Mouse (Mus musculus) heart, postnatal 10 days (tissue): ENCODE measurements around the gene Cmtm3. TPM values are rescaled to one million over a fixed set of nuclear protein-coding genes. Genes with fewer than 3 reads are reported as not detected.
"Not testable (repeated sequence)": the region's sequence is repeated elsewhere in the genome, so short reads cannot be mapped to it uniquely, and the experiment has no call there.

Source experiments
- DNase-seq, 2 experiments: peaks; one replicate each; pipeline ENCODE4 v3.0.0; 2021
- intact Hi-C: fragments of 180-260 bp; cut with DNase I; formaldehyde crosslinking; loops from one replicate; pipeline ENCODE4 v1.15.1; 2025
- total RNA-seq, 2 experiments: library from RNA; stranded (reverse); gene quantifications; 2 replicates each; pipeline ENCODE4 v1.2.3; 2021

The Cmtm3 gene
- total RNA-seq, result 10 to 100 TPM; 45.9 to 52.0 TPM

DNA sequence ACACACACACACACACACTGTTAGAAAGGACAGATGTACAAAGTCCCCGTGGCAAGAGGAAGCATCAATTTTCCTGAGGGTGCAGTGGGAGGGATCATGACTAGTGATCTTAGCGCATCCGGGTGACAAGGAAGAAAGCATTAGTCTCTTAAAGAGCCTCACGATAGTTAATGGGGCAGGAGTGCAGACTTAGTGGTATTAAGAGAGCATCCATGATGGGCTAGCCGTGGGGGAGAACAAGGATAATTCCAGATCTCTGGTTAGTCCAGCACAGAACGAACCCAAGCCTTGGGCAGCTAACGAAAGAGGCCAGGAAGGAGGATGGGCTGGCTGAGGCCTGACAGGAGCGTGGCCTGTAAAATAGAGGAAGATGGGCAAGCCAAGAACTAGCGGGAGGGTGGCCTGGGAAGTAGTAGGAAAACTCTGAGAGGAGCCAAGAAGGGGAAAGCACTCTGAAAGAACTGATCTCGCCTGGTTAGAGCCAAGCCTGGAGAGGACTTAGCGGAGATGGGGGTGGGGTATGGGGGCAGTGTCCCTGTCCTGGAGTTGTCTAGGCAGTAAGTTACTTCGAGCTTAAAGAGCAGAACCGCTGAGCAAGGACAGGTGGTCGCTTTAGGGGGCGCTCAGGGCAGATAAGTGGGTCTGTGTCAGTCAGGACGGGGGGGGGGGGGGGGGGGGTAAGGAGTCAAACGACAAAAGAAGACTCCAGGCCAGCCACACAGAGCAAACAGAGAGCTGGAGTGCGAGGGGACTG is at the start of gene Cmtm3:
Gene Cmtm3, plus strand, starts transcription at position 182 of the 754 bp plus-strand sequence.
- peak; percentile 62 to 65 for DNase-seq
- intact Hi-C loops, result no loop called here

DNA sequence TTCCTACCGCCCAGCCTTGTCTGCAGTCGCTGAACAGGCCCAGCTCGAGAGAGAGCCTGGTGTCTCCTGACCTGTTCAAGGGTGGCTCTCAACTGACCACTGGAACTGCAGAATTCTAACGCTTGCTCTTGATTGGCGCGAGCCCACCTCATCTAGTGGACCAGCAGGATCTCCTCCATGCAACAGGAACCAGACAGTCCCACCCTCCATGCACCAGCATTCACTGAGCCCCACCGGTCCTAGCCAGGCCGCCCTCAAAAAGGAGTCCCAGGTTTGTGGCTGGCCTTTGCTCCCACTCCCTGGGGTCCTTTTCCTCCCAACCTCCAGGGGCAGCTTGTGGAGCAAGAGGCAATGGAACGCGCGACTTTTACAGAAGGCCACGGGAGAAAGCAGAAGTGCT is 46.1 kb upstream of the Cmtm3 start, which contains the start of gene Cmtm2a:
Gene Cmtm2a, minus strand, starts transcription at position 101 of the 400 bp plus-strand sequence.
- DNase-seq, intact Hi-C loops: not testable (repeated sequence)

DNA sequence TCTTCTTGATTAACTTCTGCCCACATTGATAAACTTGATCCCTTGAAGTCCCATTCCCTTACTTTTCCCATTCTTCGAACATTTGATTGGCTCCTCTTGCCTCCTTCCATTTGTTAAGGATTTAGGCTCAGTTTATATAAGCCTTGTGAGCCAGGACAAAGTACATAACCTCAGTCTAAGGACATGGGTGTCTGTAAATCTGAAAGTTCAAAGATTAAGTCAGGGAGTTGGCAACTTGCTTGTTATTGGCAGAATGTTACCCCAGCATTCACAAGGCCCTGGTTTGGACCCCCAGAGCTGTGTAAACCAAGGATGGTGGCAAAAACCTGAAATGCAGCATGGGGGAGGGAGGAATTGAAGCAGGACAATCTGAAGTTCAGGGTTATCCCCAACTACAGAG is 44.8 kb upstream of the Cmtm3 start:
- no peak for DNase-seq
- intact Hi-C loops, result no loop called here

DNA sequence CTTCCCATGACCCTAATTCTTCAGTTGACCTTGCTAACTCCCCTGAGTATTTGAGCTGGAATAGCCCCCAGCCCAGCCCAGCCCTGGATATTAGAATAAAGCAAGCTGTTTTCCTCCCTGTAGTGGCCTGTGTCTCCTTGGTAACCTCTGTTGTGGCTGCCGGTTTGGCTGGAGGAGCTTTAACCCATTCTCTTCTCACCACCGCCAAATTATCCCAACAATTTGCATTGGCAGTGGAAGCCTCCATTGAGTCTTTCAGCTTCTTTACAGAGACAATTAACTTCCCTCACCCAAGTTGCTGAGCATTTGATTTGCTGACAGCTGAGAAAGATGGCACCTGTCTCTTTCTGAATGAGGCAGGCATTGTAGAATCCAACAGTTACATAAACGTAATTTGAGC is 37.6 kb upstream of the Cmtm3 start:
- intact Hi-C loops, result not testable (repeated sequence)

DNA sequence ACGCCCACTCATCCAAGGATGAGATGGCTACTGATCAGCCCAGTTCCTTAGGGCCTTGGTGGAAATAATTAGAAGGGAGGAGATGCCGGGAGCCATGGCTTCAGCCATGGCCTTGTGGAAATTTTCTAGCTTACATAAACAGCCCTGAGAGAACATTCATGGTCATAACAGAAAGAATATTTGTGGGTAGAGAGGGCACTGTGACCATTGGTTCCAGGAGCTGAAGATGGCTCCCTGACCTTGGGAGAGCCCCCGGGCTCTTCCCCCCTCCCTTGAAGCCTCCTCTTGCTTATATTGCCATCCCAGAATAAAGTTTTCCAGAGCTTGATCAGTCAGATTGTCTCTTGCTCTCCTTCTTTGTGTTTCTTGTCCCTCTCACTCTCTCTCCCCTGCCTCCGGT is 36.7 kb upstream of the Cmtm3 start:
- DNase-seq, intact Hi-C loops: not testable (repeated sequence)

More for the DNA sequence above, 37.6 kb upstream of the Cmtm3 start:
- peak; percentile 41 to 53 for DNase-seq

DNA sequence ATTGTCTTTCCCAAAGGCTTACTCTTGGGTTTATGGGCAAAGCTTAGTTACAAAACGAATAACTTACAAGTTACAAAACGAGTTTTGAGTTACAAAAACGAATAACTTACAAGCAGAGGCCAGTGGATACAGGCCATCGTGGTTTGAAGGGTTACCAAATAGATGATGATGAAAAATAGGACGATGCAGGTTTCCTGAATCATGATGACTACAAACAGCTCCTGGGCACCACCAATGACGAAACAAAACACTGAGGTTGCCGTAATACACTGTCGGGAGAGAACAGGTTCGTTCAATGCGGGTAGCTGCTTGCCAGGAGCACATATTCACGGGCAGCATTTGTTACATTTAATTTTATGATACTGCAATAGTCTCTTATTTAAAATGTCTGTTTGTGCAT is 34.2 kb upstream of the Cmtm3 start:
- intact Hi-C loops, result no loop called here
- no peak for DNase-seq

DNA sequence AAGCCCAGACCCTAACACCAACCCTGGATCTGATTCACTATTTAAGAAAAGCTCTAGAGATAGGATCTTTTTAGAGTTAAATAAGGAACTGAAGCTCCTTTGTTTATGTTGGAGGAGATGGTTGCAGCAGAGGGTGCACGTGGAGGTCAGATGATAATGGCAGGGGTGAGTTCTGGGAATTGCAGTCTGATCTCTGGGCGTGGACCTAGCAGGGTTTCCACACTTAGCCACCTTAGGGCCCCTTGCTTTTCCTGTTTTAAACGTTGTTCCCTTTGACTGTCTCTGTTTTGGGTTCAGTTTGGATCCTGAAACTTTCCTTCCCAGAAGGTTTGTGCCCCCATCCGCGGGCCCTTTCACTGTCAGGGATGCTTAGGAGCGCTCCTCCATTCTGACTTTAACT is 30.9 kb upstream of the Cmtm3 start:
- DNase-seq, intact Hi-C loops: not testable (repeated sequence)

DNA sequence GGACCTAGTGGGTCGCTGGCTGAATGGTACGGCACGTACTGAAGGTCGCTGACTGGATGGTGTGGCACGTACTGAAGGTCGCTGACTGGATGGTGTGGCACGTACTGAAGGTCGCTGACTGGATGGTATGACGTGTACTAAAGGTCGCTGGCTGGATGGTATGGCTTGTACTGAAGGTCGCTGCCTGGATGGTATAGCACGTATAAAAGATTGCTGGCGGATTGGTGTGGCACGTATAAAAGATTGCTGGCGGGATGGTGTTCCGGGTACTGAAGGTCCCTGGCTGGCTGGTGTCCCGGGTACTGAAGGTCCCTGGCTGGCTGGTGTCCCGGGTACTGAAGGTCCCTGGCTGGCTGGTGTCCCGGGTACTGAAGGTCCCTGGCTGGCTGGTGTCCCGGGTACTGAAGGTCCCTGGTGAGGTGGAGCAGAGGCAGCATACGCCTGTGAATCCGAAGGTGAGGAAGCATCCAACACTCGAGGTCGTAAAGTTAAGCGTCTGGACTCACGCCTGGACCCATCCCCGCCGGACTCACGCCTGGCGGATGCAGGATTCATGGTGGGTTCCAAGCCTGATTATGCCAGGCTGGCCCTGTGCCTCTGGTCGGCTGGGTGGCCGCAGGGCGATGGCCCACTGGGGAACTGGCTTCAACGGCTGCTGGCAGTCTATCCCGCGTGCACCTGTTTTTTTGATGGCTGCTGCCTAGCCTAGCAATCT is 29.6 kb upstream of the Cmtm3 start, which contains the start of the genes Gm45711 and Cmtm1:
Gene Gm45711, minus strand, starts transcription at position 641 of the 715 bp plus-strand sequence.
Gene Cmtm1, minus strand, starts transcription at position 705 of the 715 bp plus-strand sequence.
- DNase-seq, result peak; percentile 34 to 47
- intact Hi-C loops, result not testable (repeated sequence)

DNA sequence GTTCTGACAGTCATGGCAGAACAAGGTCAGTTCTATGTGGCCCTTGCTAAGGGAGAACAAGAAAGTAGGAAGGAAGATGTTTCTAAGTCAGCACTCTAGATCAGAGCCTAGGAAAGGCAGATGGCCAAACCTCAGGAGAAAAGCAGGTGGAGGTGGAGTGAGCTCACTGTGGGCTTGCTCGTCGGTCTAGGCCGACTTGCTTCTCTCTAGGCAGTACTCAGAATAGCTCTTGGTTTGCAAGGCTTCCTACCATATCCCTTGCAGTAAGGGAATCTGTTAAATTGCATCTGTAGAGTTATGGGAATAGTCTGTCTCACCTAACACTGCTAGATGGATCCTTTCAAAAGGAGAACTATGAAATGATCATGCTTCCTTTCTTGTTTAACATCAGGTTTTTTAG is 27.2 kb upstream of the Cmtm3 start:
- DNase-seq, intact Hi-C loops: not testable (repeated sequence)

DNA sequence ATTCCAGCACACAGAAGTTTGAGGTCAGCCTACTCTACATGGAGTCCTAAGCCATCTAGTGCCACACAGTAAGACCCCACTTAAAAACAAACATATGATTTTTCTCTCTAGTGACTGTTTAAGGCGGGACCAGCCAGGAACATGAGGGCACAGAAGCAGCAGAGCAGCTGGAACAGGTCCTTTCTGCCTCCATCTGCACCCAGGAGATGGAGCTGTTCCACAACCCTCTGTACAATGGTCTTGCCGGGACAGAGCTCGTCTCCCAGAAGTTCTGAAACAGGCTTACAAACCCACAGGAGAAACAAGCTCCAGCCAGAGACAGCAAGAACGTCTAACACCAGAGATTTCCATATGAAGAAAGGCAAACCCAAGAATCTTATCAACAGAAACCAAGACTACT is 25.9 kb upstream of the Cmtm3 start:
- peak; percentile 41 to 47 for DNase-seq
- intact Hi-C loops, result no loop called here

DNA sequence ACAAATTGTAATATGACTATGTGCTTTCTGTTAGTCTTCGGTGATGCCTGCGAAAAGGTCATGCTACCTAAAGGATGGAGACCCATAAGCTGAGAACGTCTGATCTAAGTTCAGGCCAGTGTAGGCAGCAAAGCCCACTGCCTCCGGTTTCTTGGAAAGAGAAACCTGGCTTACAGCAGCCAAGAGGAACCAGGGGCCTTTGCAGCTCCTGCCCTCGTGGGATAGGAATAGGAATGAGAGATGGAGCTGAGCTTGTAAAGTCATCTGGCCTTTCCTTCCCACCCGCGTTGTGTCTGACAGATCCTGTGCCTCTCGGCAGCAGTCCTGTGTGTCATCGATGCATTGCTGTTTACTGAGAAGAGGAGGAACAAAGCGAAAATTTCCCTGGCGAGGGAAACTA is 17.9 kb upstream of the Cmtm3 start, which contains the start of gene Gm11020:
Gene Gm11020, plus strand, starts transcription at position 301 of the 400 bp plus-strand sequence.
- DNase-seq, intact Hi-C loops: not testable (repeated sequence)

DNA sequence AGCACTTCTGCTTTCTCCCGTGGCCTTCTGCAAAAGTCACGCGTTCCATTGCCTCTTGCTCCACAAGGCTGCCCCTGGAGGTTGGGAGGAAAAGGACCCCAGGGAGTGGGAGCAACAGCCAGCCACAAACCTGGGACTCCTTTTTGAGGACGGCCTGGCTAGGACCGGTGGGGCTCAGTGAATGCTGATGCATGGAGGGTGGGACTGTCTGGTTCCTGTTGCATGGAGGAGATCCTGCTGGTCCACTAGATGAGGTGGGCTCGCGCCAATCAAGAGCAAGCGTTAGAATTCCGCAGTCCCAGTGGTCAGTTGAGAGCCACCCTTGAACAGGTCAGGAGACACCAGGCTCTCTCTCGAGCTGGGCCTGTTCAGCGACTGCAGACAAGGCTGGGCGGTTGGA is 17.3 kb upstream of the Cmtm3 start, which contains the start of gene Cmtm2b:
Gene Cmtm2b, plus strand, starts transcription at position 301 of the 400 bp plus-strand sequence.
- intact Hi-C loops, DNase-seq: not testable (repeated sequence)

DNA sequence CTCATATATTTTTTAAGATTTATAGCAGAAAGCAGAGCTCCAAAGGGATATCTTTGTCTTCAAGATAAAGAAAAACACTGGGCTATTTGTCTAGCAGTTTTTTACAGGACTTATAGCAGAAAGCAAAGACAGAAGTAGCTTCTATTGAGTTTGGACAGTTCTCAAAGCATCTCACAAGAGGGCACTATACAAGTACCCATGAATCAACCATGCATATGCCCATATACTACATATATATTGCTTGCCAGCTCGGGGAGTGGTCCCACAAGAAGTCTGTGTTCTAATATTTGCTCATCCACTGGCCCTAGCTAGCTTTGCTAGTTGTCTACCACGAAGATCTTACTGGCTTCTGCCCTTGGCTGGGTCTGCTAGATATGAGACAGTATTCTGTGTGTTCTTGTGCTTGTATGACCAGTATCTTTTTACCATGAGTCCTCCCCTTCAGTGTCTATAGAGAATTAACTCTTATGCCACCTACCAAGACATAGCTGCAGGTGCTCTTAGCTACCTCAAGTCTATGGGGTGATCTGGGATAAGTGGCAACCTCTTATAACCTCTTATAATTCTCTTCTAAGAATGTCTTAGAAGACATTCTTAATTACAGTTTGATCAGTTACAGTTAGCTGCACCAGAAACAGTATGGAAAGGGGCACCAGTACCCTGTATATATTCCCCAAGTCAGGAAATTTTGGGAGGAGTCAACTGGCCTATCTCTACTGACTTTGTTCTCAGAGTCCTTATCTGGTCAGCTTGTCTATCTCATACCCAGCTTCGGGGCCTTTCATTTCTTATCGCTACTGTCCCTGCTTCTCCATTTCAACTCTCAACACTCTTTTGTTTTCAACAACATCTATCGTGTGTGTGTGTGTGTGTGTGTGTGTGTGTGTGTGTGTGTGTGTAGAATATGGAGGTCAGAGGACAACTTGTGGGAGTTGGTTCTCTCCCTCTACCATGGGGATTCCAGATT is 6.3 kb upstream of the Cmtm3 start:
- DNase-seq, result no peak
- intact Hi-C loops, result no loop called here

DNA sequence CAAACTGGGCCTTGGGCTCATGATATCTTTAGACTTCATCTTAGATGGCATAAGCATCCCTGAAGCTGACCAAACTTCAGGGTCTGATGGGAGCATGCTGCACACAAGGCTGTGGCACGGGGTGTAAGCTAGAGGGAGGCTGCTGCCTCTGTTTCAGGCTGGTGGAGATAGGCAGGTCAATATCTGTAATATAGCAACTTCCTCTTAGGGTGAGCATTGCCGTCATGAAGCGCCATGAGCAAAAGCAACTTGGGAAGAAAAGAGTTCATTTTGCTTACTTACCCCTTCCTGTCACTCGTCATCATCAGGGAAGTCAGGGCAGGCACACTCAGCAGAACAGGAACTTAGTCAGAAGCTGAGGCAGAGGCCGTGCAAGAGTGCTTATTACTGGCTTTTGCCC is 5.4 kb upstream of the Cmtm3 start:
- no peak for DNase-seq
- intact Hi-C loops, result no loop called here

DNA sequence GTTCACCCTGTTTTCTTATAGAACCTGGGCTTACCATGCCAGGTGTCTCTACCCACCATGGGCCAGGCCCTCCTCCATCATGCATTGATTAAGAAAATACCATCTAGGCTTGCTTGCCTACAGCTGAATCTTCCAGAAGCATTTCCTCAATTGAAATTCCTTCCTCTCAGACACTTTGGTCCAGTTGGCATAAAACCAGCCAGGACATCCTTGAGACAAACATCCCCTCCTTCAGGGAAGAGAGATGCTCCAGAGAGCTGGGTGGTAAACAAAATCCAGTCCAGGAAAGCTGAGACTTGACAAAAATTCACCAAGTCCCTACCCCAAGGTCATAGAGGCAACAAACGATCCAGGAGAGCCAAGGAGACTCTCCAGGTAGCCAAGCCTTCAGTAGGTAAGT is 5.0 kb upstream of the Cmtm3 start:
- no peak for DNase-seq
- intact Hi-C loops, result no loop called here

DNA sequence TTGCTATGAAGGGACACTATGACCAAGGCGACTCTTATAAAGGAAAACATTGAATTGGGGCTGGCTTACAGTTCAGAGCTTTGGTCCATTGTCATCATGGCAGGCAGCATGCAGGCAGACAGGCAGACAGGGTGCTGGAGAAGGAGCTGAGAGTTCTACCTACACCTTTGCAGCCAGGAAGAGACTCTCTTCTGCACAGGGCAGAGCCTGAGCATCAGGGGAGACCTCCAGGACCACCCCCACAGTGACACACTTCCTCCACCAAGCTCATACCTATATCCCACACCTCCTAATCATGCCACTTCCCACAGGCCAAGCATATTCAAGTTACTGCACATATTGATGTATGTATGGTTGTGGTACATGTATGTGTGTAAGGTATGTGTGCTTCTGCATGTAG is 2.4 kb upstream of the Cmtm3 start:
- no peak for DNase-seq
- intact Hi-C loops, result no loop called here

DNA sequence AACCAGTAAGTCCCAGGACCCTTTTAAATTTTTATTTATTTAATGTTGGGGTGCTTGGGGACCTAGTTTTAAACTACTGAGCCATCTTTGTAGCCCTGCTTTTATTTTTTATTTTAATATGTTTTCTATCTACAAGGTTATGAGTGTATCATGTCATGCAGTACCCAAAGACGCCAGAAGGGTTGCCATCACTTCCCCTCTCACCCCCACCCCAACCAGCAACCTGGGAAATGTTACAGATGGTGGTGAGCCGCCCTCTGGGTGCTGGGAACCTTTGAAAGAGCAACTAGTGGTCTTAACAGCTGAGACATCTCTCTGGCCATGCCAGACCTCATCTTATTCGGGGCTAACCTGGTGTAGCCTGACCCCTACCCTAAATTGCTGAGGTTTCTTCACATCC is 1.3 kb upstream of the Cmtm3 start:
- peak in 1 of 2 experiments; percentile 6 for DNase-seq
- intact Hi-C loops, result no loop called here

DNA sequence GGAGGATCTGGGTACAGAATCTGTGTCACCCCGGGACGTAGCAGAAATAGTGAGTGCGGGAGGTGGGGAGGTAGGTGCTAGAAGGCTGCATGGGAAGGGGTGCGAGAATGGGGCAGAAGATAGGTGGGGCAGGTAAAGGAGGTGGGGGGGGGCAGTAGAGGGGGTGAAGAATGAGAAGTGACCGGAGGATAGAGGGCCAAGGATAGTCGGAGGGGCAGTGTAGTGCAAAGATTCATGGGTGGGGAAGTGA is 698 bp downstream of the Cmtm3 start:
- DNase-seq, result no peak

DNA sequence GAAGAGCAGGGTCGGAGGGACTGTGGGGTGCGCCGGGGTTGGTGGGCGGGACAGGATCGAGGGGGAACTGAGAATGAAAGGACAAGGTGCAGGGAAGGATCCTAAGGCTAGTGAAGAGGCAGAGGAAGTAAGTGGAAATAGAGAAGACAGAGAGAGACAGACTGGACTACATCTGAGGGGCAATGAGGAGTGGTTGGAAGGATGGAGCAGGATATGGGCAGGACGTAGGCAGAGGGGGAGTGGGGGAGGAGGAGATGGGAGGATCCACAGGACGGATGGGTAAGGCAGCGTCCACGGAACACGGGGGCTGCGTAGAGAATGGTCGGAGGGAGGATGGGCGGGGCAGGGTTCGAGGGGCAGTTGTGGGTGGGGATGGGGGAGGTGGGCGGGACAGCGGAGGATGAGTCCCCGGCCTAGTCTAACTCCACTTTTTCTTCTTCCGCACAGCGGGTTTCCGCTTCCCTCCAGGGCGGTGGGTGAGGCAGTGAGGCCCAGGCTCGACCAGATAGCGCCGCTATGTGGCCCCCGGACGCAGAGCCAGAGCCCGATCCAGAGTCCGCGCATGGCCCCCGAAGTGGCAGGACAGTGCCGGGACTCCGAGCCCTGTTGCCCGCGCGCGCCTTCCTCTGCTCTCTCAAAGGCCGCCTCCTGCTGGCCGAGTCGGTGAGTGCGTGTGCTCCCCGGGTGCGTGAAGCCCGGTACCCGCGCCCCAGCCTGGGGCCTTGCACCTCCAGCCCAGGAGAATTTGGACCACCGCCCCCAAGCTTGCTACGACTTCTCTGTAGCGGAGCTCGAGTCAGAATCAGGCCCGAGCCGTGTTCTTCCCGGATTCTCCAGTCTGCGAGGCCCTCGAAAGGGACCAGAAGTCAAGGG is 1.3 kb downstream of the Cmtm3 start:
- intact Hi-C loops, result loop anchor here (2.0 to 5.0 kb wide), 5 partner anchors 90 to 238 kb away; partner anchors contain the start of genes Car7, Cdh5, Cklf and Nae1
- peak; percentile 85 to 87 for DNase-seq

More for the DNA sequence above, 698 bp downstream of the Cmtm3 start:
- intact Hi-C loops, result loop anchor here (2.0 to 5.0 kb wide), 5 partner anchors 89 to 238 kb away; partner anchors contain the start of genes Car7, Cdh5, Cklf and Nae1
